Mouse (Mus musculus) embryonic facial prominence, embryonic 11.5 days (tissue): ENCODE results near the gene Lrrc75a. TPM values are rescaled to one million over a fixed set of nuclear protein-coding genes. Genes with fewer than 3 reads are reported as not detected.

ENCODE experiments used
- ATAC-seq: fragments of 200-750 bp; cut with Nextera tagmentation; replicated peaks from 2 replicates; pipeline ENCODE4 v1.8.0; 2017; ENCODE audit warnings: low read depth; ENCODE audit not compliant: insufficient number of reproducible peaks, low FRiP score, low TSS enrichment
- DNase-seq: peaks from one replicate; pipeline ENCODE4 v3.0.0-alpha.2; 2015; ENCODE audit warnings: low spot score
- H3K27ac ChIP-seq: fragments of 300-500 bp; sonication (generic); replicated peaks from 2 replicates; pipeline ENCODE4 v1.5.1; 2014; ENCODE audit warnings: mild to moderate bottlenecking, low read depth, low read length, control low read depth
- H3K27me3 ChIP-seq: fragments of 300-500 bp; sonication (generic); 2 replicates; pipeline ENCODE4 v1.6.1; 2014; ENCODE audit warnings: mild to moderate bottlenecking, low read length, moderate library complexity, mixed read lengths; ENCODE audit not compliant: control insufficient read depth, insufficient read depth
- H3K36me3 ChIP-seq: fragments of 300-500 bp; sonication (generic); replicated peaks from 2 replicates; pipeline ENCODE4 v1.6.1; 2014; ENCODE audit warnings: low read depth, mild to moderate bottlenecking, low read length, moderate library complexity, mixed read lengths; ENCODE audit not compliant: control insufficient read depth, insufficient read depth
- H3K4me1 ChIP-seq: fragments of 300-500 bp; sonication (generic); 2 replicates; pipeline ENCODE4 v1.6.1; 2014; ENCODE audit warnings: low read length, mixed read lengths; ENCODE audit not compliant: control insufficient read depth, insufficient read depth
- H3K4me2 ChIP-seq: fragments of 300-500 bp; sonication (generic); 2 replicates; pipeline ENCODE4 v1.6.1; 2014; ENCODE audit warnings: low read depth, mild to moderate bottlenecking, control low read depth, low read length, moderate library complexity
- H3K4me3 ChIP-seq: fragments of 300-500 bp; sonication (generic); 2 replicates; pipeline ENCODE4 v1.5.1; 2014; ENCODE audit warnings: low read depth, low read length, control low read depth
- H3K9ac ChIP-seq: fragments of 300-500 bp; sonication (generic); replicated peaks from 2 replicates; pipeline ENCODE4 v1.6.1; 2014; ENCODE audit warnings: mild to moderate bottlenecking, control low read depth, low read length
- H3K9me3 ChIP-seq: fragments of 300-500 bp; sonication (generic); replicated peaks from 2 replicates; pipeline ENCODE4 v1.6.1; 2016; ENCODE audit warnings: mild to moderate bottlenecking, low read length, inconsistent platforms, mixed read lengths; ENCODE audit not compliant: control insufficient read depth
- WGBS: fragments of 180-500 bp; shearing (Covaris S2); extraction: QIAGEN DNeasy Blood & Tissue Kit; methylation state at CpG from one replicate; pipeline ENCODE4 v1.1.7; 2014; 5-methylcytosine and 5-hydroxymethylcytosine counted together
- polyA plus RNA-seq: library from polyadenylated mRNA; unstranded; fragments of >200 nt; fragmentation: Nextera tagmentation; extraction: Ambion mirVana; gene quantifications from 2 replicates; pipeline ENCODE4 v1.2.1, GENCODE M21; 2014

Gene Lrrc75a
- polyA plus RNA-seq, 1 experiment from 2014 or later = 14.2 TPM

GRCm38 (mm10) chr11:62621586-62622283, 26.6 kb downstream of the Lrrc75a start:
- no peak for DNase-seq
- Histone ChIP-seq H3K9me3 (no peaks in the 10 kb centered on the region), H3K27ac (no peak overlapping the region), H3K4me1 (peaks cover 11% of the 10 kb centered on the region), H3K27me3 (no peaks in the 10 kb centered on the region), H3K4me3 (no peak overlapping the region), H3K36me3 (peaks cover 3% of the 10 kb centered on the region), H3K4me2 (no peak overlapping the region), H3K9ac (no peak overlapping the region)
- WGBS = 84% methylated on average over 4 of the region's 4 CpGs
- no peak for ATAC-seq

GRCm38 (mm10) chr11:62621079-62621478, 27.2 kb downstream of the Lrrc75a start:
- ATAC-seq = no peak
- no peaks in the 10 kb centered on the region for H3K9me3 ChIP-seq
- peaks cover 3% of the 10 kb centered on the region for H3K36me3 ChIP-seq
- no peaks in the 10 kb centered on the region for H3K27me3 ChIP-seq
- H3K27ac ChIP-seq = no peak overlapping the region
- no peak overlapping the region for H3K9ac ChIP-seq
- H3K4me1 ChIP-seq = peaks cover 11% of the 10 kb centered on the region
- H3K4me3 ChIP-seq = no peak overlapping the region
- H3K4me2 ChIP-seq = no peak overlapping the region
- 93% methylated on average over 8 of the region's 8 CpGs for WGBS
- DNase-seq = no peak

- 88% methylated on average over 4 of the region's 4 CpGs for WGBS
- Histone ChIP-seq H3K9ac (no peak overlapping the region), H3K4me2 (no peak overlapping the region), H3K9me3 (no peaks in the 10 kb centered on the region), H3K27me3 (no peaks in the 10 kb centered on the region), H3K4me1 (no peaks in the 10 kb centered on the region), H3K36me3 (peaks cover 3% of the 10 kb centered on the region), H3K27ac (no peak overlapping the region), H3K4me3 (no peak overlapping the region)
- DNase-seq = no peak
- no peak for ATAC-seq
Measured at GRCm38 (mm10) chr11:62615456-62615855, 32.9 kb downstream of the Lrrc75a start.

DNA sequence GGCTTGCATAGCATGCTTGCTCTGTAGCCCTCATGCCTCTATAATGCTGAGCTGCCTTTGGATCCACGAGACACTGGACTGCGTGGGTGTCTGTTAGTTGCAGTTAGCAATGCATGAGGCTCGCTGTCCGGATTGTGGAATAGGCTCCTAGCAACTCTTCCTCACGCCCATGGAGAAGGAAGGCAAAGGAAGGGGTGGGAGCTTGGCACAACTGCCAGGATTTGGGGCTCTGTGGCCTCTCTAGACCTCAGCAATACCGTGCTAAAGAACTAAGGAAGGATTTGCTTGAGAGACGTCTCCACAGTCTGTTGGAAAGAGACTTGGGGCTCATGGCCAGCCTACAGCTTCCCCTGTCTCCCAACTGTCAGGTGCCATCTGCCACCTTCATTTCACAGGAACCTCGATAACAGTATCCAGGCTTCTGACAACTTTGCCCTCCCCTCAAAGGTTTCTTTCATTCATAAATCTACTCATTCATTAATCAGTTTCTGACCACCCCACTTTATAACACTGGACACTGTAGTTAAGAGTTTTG, 33.4 kb downstream of the Lrrc75a start:
- no peaks in the 10 kb centered on the region for H3K27me3 ChIP-seq
- WGBS = 85% methylated on average over 8 of the region's 8 CpGs
- H3K36me3 ChIP-seq = peaks cover 3% of the 10 kb centered on the region
- H3K4me3 ChIP-seq = no peak overlapping the region
- peak overlapping the region; percentile 44; the same call in 1 of the 2 replicates for H3K9ac ChIP-seq
- no peak for DNase-seq
- ATAC-seq = no peak
- H3K4me2 ChIP-seq = no peak overlapping the region
- no peak overlapping the region for H3K27ac ChIP-seq
- no peaks in the 10 kb centered on the region for H3K9me3 ChIP-seq
- H3K4me1 ChIP-seq = no peaks in the 10 kb centered on the region

DNA sequence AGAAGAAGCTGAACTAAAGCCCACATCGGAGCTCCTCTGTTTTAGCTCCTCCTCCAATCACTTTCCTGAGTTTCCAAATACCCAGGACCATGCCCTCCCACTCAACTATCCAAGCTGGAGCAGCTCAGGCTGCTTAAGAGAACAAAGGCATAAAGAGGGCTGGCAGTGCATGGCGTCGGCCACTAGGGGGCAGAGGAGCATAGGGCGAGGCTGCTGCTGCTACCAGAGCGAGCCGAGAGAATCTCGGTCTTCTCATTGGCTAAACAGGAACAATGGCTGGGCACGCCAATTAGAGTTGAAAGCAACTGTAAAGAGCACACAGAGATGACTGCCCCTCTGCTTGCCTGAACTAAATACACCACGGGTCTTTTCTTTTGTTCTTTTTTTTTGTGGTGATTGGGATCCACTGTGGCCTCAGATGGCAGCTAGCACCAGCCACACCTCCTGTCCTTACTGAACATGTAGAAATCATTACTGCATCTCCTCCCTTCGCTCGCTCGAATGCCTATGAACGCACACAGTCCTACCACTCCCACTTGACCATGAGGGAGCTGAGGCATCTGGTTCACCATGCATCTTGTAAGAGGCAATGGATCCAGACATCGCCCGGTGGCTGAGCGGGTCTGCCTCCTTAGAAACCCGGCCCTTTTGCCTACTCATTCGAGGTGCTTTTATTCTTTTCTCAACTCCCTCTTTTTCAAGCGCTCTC, 34.5 kb downstream of the Lrrc75a start:
- Histone ChIP-seq H3K27me3 (no peaks in the 10 kb centered on the region), H3K9ac (peak overlapping the region; percentile 44), H3K4me3 (no peak overlapping the region), H3K36me3 (peaks cover 3% of the 10 kb centered on the region), H3K4me2 (no peak overlapping the region; the same call in 1 of the 2 replicates), H3K27ac (peak overlapping the region; percentile 48), H3K4me1 (no peaks in the 10 kb centered on the region), H3K9me3 (no peaks in the 10 kb centered on the region)
- 11% methylated on average over 19 of the region's 19 CpGs for WGBS
- peak; percentile 89 for ATAC-seq
- peak; percentile 98 for DNase-seq

- H3K36me3 ChIP-seq = no peaks in the 10 kb centered on the region; the same call in 1 of the 2 replicates
Measured at GRCm38 (mm10) chr11:62612604-62613003, 35.7 kb downstream of the Lrrc75a start.

DNA sequence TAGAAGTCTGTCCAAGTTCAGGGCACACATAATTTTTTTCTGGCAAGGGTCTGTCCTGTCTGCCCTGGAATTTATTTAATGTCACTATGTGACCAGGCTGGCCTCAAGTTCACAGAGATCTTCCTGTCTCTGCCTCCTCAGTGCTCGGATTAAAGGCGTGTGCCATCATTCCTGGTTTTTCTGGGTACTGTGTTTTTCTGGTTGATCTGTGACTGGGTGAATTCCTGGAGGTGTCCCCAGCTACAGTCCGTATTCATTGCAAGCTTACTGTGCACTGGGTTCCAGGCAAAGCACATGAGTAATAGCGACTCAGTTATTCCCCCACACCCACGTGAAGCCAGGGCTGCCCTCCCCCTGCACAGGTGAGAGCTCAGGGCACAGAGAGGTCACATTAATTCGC, 38.0 kb downstream of the Lrrc75a start:
- H3K9ac ChIP-seq = no peak overlapping the region
- peaks cover 6% of the 10 kb centered on the region for H3K36me3 ChIP-seq
- H3K27me3 ChIP-seq = no peaks in the 10 kb centered on the region
- no peak for ATAC-seq
- no peaks in the 10 kb centered on the region for H3K4me1 ChIP-seq
- no peak overlapping the region for H3K4me2 ChIP-seq
- DNase-seq = no peak
- H3K27ac ChIP-seq = no peak overlapping the region
- 89% methylated on average over 6 of the region's 6 CpGs for WGBS
- no peaks in the 10 kb centered on the region for H3K9me3 ChIP-seq
- no peak overlapping the region for H3K4me3 ChIP-seq

More at GRCm38 (mm10) chr11:62612604-62613003, 35.7 kb downstream of the Lrrc75a start:
- no peak overlapping the region for H3K4me2 ChIP-seq
- H3K4me1 ChIP-seq = no peaks in the 10 kb centered on the region
- no peak overlapping the region for H3K4me3 ChIP-seq
- ATAC-seq = no peak
- H3K9me3 ChIP-seq = no peaks in the 10 kb centered on the region
- H3K27me3 ChIP-seq = no peaks in the 10 kb centered on the region
- H3K9ac ChIP-seq = peak overlapping the region; percentile 28
- no peak for DNase-seq
- no peak overlapping the region for H3K27ac ChIP-seq
- WGBS = 64% methylated on average over 10 of the region's 10 CpGs
